Mouse (Mus musculus) cerebellum, postnatal 36 days (tissue): ENCODE data around the gene Tedc1.

ENCODE experiments used
- DNase-seq, 2 experiments: peaks; one replicate each; pipeline ENCODE4 v3.0.0; 2021 to 2022; ENCODE audit warnings: mixed read lengths in 2 of 2

Tedc1 gene

DNA sequence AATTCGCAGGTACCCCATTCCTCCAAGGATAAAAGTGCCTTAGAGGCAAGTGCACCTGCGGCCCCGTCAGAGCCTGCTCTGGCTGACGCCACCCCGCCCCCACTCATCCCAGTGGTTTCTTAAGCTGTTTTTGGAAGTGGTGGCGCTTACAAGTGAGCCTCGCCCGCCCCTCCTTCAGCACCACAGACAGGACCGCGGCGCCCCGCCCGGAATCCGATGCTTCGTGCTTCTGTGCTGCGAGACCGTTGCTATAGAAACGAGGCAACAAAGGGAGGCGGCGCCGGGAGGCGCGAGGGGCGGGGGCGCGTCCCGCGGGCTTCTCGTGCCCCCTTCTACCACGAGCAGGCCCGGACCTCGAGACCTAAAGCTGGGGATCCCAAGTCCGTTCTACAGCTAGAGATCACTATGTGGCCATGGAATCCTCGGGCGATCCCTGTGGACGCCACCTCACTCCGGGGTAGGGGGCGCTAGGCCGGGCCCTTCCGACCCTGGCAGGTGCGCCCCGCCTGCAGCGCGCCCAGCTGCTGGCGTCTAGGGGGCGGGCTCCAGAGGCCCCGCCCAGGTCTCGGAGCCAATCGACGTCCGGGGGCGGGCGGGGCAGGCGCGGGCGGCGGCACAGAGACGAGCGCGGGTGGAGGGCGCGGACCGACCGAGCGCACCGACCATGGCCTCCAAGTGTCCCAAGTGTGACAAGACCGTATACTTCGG lies 16.2 kb upstream of the Tedc1 start, which contains the start of gene Crip2:
Crip2 (plus strand) TSS at position 329 of the 708 bp plus-strand sequence.
- DNase-seq: peak; percentile 42 to 52

DNA sequence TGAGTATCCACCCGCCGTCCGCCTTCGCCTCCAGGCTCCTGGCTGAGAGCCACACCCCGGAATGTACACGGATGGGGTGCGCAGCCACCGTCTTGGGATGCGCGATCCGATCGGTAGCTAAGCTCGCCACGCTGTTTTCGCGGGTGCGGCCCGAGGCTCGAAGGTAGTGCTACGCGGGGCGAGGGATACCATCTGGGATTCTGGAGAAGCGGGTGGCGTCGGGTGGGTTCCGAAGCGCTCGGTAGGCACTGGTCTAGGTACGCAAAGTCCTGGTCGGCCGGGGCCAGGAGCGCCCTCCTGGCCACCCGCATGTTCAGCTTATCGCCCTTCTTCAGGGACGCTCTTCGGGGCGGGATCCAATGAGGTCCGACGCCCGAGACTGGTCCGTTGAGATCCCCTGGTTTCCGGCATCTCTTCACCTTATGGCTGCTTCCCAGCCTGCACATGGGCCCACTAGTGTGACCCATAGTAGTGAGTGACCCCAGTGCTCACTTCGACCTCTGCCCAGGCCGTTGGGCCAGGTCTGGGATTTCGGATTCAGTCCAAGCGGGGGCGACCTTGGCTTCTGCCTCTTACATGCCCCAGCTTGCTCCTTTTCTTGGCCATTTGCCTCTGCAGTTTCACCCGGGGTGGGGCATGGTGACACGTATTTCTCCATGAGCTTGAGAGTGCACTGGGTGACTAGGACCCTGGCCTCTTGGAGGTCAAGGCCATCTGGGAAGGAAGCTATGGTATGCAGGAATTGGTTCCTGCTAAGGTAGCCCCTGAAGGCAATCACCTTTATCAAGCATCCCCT lies 15.4 kb upstream of the Tedc1 start:
- DNase-seq: no peak

GRCm38 (mm10) chr12:113141531-113141973 lies 14.7 kb upstream of the Tedc1 start:
- no peak for DNase-seq

DNA sequence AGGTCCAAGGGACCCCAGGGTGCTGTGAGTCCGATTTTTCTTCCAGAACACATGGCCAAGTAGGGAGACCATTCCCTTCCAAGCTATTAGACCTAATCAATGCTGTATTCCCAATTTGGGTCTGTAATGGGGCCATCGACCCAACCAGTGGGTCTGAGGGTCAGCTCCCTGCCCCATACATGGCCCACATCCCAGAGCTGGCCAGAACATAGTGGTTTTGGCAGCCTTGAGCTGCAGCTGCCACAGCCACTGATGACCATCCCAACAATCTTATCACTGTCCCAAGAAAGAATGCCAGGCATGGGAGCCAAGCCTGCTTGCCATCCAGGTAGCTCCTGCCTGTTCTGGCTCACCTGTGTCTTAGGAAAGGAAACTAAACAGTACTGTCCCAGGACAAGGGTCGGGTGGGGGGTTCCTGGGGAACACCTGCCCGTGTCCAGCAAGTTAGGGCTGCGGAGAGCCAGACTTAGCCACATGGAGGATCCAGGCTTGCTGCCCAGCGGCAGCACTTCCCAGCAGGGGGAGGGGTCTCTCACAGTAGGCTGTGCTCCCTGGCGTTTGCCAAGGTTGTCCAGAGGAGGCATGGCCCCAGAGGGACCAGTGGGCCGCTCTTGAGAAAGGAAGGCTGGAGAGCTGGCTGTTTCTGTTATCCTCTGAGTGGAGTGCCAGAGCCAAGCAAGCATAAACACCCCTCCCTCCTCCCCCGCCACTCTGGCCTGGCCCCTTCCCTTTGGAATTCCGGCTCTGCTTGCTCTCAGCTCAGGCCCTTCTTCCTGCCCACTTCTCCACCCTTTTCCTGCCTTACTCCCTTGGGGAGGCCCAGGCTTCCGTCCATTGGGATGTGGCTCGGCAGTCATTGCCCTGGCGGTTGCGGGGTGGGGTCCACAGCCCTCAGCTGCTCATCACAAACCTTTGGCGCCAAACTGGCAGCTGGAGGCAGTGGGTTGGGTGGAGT lies 13.9 kb upstream of the Tedc1 start:
- DNase-seq: no peak

DNA sequence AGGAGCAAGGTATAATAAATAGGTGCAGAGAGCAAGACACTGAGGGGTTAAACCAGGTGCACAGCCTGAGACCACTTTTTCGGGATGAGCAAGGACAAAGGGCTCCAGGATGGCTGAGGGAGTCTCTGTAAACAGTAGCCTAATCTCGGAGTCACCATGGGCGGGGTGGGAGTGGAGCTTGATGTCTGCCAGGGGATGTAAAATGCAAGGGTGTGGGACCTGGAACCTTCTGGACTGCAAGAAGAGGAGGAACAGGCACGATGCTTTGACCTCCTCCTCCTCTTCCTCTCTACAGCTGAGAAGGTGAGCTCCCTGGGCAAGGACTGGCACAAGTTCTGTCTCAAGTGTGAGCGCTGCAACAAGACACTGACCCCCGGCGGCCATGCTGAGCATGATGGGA lies 13.1 kb upstream of the Tedc1 start:
- DNase-seq: no peak

DNA sequence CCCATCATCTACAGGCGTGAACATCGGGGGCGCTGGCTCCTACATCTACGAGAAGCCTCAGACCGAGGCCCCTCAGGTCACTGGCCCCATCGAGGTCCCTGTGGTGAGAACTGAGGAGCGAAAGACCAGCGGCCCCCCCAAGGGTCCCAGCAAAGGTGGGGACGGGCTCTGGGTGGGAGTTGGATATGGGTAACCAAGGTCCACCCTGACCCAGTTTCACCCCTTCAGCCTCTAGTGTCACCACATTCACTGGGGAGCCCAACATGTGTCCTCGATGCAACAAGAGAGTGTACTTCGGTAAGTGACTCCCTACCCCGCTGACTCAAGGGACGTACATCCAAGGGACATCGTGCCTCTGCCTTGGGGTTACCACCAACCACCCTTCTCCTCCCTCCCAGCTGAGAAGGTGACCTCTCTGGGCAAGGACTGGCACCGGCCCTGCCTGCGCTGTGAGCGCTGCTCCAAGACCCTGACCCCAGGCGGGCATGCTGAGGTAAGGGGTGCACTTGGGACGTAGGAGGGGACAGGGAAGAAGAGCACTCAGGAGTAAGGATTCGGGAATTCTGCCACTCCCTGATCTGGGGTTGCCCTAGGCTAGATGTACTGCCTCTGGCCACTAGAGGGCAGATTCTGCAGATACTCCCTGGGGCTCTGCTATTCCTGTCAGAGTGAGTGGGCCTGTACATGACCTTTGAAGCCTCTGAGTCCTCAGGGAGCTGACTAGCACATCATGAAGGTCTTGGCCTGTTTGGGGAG lies 12.0 kb upstream of the Tedc1 start:
- DNase-seq: no peak

GRCm38 (mm10) chr12:113144886-113145285 lies 11.3 kb upstream of the Tedc1 start:
- no peak for DNase-seq

DNA sequence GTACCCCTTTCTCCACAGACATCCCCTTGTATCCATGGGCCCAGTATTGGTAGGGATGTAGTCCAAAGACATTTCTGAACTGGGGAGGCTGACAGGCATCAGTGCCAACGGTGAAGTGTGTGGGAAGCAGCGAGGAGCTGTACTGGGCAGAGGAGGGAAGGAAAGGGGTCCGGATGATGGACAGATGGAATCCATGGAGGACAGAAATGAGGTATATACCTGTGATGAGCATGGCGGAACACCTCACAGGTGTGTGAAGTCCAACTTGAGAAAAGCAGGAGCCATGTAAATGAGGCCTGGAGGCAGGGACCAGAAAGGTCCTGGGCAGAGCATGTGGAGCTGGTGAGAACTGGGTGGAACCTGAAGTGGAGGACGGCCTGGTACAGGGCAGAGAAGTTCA lies 10.6 kb upstream of the Tedc1 start:
- DNase-seq: no peak

DNA sequence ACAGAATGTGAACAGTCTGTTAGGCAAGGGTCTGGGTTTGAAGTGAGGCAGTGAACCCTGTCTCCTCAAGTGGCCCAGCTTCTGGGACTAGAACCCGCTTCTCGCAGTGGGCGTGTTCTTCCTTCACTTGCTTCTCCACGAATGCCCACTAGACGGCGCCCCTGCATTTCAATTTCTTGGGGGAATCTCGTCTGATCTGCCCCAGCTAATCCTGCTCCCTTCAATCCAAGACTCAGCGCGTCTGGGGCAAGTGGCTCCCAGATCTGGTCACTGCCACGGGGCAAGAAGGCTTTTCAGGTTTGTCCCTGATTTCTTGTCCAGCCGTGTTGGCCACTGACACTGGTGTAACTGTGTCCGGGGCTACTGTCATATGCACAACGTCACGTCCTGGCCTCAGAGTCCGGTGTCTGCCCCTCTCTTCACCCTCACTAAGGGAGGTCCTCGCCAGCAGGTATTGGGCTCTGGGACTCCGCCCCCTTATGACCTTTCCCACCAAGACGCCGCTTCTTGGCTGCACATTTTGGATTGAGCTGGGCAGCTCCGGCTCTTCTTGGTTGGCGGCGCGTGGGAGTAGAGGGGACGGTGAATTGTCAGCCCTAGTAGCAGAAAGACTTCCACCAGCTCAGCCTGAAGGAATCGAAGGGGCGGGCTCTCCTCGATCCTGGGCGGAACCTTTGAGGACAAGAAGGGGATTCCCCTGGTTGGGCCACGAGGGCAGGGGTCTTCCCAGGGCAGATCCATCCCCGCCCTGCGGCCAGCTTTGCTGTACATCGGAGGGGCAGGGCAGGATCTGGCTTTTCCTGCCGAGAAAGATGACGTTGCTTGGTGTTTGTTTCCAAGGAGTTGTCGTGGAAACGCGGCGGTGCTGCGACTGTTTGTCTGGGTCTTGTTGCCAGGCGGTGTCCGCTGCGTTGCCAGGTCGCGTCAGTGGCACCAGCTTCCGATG lies 9.8 kb upstream of the Tedc1 start, which contains the start of gene Crip1:
Crip1 (plus strand) TSS at position 205 of the 946 bp plus-strand sequence.
- peak; percentile 83 to 85 for DNase-seq

GRCm38 (mm10) chr12:113147481-113147880 lies 8.7 kb upstream of the Tedc1 start:
- DNase-seq: peak; percentile 48 to 67

- DNase-seq: no peak
Observed at GRCm38 (mm10) chr12:113148381-113149035, 7.7 kb upstream of the Tedc1 start.

DNA sequence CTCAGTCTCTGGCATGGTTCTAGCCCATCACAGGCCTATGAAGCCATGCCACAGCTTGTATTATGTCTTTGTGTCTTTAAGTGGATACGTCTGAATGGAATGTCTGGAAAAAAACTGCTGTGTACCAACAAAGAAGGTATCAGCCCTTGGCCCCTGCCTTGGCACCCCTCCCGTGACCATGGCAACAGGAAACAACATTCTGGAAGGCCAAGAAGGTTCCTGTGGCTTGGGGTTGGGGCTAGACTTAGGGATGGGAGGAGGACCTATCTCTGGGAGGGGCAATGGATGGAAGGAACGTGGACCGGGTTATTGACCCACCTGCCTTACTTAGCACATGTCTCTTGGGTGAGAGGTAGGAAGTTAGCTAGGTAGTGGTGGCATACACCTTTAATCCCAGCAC lies 6.9 kb upstream of the Tedc1 start:
- DNase-seq: no peak

- no peak for DNase-seq
Observed at GRCm38 (mm10) chr12:113149896-113150295, 6.3 kb upstream of the Tedc1 start.

- no peak for DNase-seq
Observed at GRCm38 (mm10) chr12:113150591-113150990, 5.6 kb upstream of the Tedc1 start.

DNA sequence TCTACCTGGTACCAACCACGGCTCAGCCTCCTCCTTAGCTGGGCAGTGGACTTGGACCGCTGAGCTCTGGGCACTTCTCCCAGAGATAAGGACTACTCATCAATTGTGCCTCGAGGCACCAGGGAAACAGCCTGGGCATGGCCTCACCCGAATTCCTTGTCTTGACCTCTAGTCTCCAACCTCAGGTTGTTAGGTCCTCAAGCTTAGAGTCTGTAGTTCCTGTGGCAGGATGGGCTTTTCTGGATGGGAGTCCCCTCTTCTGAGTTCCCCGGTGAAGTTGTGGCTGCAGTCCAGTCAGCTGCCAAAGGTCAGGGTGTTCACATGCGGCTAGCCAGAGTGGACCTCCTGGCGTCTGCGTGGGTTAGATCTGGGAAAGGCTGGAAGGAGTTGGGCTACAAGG lies 5.2 kb upstream of the Tedc1 start:
- no peak for DNase-seq

- no peak for DNase-seq
Observed at GRCm38 (mm10) chr12:113151661-113152271, 4.5 kb upstream of the Tedc1 start.

DNA sequence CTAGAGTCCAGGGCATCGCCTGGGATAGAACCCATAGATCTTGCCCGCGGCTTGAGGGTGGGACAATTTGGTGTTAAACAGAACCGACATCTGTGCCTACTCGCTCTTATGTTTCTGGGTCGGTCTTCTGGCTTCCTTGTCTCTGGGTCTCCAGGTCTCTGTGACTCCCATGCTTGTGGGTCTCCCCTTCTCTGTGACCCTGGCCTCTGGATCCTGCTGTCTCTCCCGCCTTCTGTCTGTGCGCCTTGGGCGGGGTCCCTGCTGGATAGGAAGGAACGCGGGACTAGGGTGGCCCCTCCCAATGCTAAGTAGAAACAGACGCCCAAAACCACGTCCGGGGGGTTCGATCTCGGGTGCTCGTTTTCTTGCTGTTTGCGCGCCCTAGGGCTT lies 4.0 kb upstream of the Tedc1 start:
- DNase-seq: no peak

- DNase-seq: no peak
Observed at GRCm38 (mm10) chr12:113152991-113153525, 3.2 kb upstream of the Tedc1 start.

DNA sequence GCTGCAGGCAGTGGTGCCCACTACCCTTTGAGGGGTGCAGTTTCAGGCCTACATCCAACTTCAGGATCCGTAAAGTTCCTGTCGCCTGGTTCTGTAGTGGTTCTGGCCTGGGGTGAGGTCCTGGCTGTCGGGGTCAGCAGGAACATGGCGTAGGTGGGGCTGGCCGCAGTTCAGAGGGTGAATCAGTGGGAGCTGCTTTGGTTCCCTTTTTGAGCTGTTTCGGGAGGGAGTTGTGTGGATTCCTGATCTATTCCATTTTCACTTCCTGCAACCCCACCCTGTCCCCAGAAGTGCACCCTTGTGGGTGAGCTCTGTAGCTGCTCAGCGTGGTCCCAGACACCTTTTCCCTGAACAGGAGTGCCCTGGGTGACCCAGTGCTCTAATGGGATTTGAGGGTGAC lies 2.2 kb upstream of the Tedc1 start:
- no peak for DNase-seq

GRCm38 (mm10) chr12:113154747-113155075 lies 1.5 kb upstream of the Tedc1 start:
- peak in 1 of 2 experiments; percentile 18 for DNase-seq
